Mouse (Mus musculus) neural tube, embryonic 15.5 days (tissue): ENCODE measurements around the gene S100a4. TPM values are rescaled to one million over a fixed set of nuclear protein-coding genes. Genes with fewer than 3 reads are reported as not detected.

Experiments used
- ATAC-seq: fragments of 200-750 bp; cut with Nextera tagmentation; 2 replicates; pipeline ENCODE4 v1.8.0; 2017; ENCODE audit warnings: mild to moderate bottlenecking, moderate TSS enrichment, moderate library complexity; ENCODE audit not compliant: low FRiP score
- H3K27ac ChIP-seq: fragments of 300-500 bp; sonication (generic); replicated peaks from 2 replicates; pipeline ENCODE4 v1.5.1; 2015; ENCODE audit warnings: mild to moderate bottlenecking, inconsistent platforms
- H3K27me3 ChIP-seq: fragments of 300-500 bp; sonication (generic); replicated peaks from 2 replicates; pipeline ENCODE4 v1.6.1; 2015; ENCODE audit warnings: inconsistent platforms
- H3K36me3 ChIP-seq: fragments of 300-500 bp; sonication (generic); 2 replicates; pipeline ENCODE4 v1.6.1; 2015; ENCODE audit warnings: inconsistent platforms
- H3K4me1 ChIP-seq: fragments of 300-500 bp; sonication (generic); 2 replicates; pipeline ENCODE4 v1.6.1; 2015; ENCODE audit warnings: inconsistent platforms
- H3K4me2 ChIP-seq: fragments of 300-500 bp; sonication (generic); 2 replicates; pipeline ENCODE4 v1.6.1; 2015; ENCODE audit warnings: inconsistent platforms, mild to moderate bottlenecking, moderate library complexity
- H3K4me3 ChIP-seq: fragments of 300-500 bp; sonication (generic); replicated peaks from 2 replicates; pipeline ENCODE4 v1.5.1; 2015; ENCODE audit warnings: mild to moderate bottlenecking, inconsistent platforms
- H3K9ac ChIP-seq: fragments of 300-500 bp; sonication (generic); replicated peaks from 2 replicates; pipeline ENCODE4 v1.6.1; 2015; ENCODE audit warnings: mild to moderate bottlenecking, inconsistent platforms
- H3K9me3 ChIP-seq: fragments of 300-500 bp; sonication (generic); replicated peaks from 2 replicates; pipeline ENCODE4 v1.6.1; 2016; ENCODE audit warnings: inconsistent platforms
- WGBS: fragments of 180-500 bp; shearing (Covaris S2); methylation state at CpG from one replicate; pipeline ENCODE4 v1.1.7; 2015; ENCODE audit warnings: mixed read lengths; 5-methylcytosine and 5-hydroxymethylcytosine counted together
- polyA plus RNA-seq: library from polyadenylated mRNA; unstranded; fragments of >200 nt; fragmentation: Nextera tagmentation; extraction: Ambion mirVana; gene quantifications from 2 replicates; pipeline ENCODE4 v1.2.1, GENCODE M21; 2015

S100a4 gene
- 1.2 and 10.7 TPM in 2 replicates for polyA plus RNA-seq

- no peak for ATAC-seq
- H3K27me3 ChIP-seq, result no peaks in the 10 kb centered on the region
- H3K4me3 ChIP-seq, result no peak within 1 kb of the TSS
- H3K36me3 ChIP-seq, result no peaks in the 10 kb centered on the region
- H3K9me3 ChIP-seq, result no peaks in the 10 kb centered on the region
- H3K27ac ChIP-seq, result no peak within 1 kb of the TSS
- peaks cover 5% of the 10 kb centered on the region; the same call in 1 of the 2 replicates for H3K4me1 ChIP-seq
- H3K9ac ChIP-seq, result no peak within 1 kb of the TSS
- no peak within 1 kb of the TSS for H3K4me2 ChIP-seq
- 70% methylated on average over 3 of the region's 3 CpGs for WGBS
These were observed at the start of gene S100a4 for GRCm38 (mm10) chr3:90603623-90604022. S100a4 (plus strand) TSS chr3:90603771.

- Histone ChIP-seq H3K4me3 (no peak overlapping the region), H3K9ac (no peak overlapping the region), H3K27me3 (no peaks in the 10 kb centered on the region), H3K36me3 (no peaks in the 10 kb centered on the region), H3K27ac (0 out of 2 replicates have a peak overlapping the region, but pooled peaks have one; percentile 28), H3K9me3 (no peaks in the 10 kb centered on the region), H3K4me2 (no peak overlapping the region), H3K4me1 (no peaks in the 10 kb centered on the region)
- 34% methylated on average over 5 of the region's 5 CpGs for WGBS
- peak; percentile 86 for ATAC-seq
These were observed 47.6 kb upstream of the S100a4 start for GRCm38 (mm10) chr3:90555954-90556353.

GRCm38 (mm10) chr3:90560008-90560628, 43.5 kb upstream of the S100a4 start, which contains the start of gene S100a3:
S100a3 (plus strand) TSS chr3:90560578.
- Histone ChIP-seq H3K9ac (no peak within 1 kb of the TSS), H3K4me2 (no peak within 1 kb of the TSS), H3K4me3 (no peak within 1 kb of the TSS), H3K27me3 (no peaks in the 10 kb centered on the region), H3K36me3 (no peaks in the 10 kb centered on the region), H3K4me1 (no peaks in the 10 kb centered on the region), H3K9me3 (no peaks in the 10 kb centered on the region), H3K27ac (no peak within 1 kb of the TSS)
- 76% methylated on average over 6 of the region's 6 CpGs for WGBS
- ATAC-seq, result no peak

- ATAC-seq, result no peak
- H3K4me1 ChIP-seq, result no peaks in the 10 kb centered on the region
- H3K9me3 ChIP-seq, result no peaks in the 10 kb centered on the region
These were observed 28.9 kb upstream of the S100a4 start for GRCm38 (mm10) chr3:90574691-90575090.

GRCm38 (mm10) chr3:90575320-90575719, 28.3 kb upstream of the S100a4 start:
- Histone ChIP-seq H3K27ac (no peak overlapping the region), H3K4me1 (no peaks in the 10 kb centered on the region), H3K9me3 (no peaks in the 10 kb centered on the region), H3K9ac (no peak overlapping the region), H3K27me3 (no peaks in the 10 kb centered on the region), H3K36me3 (no peaks in the 10 kb centered on the region), H3K4me3 (no peak overlapping the region), H3K4me2 (no peak overlapping the region)
- WGBS, result 90% methylated on average over 3 of the region's 3 CpGs
- no peak for ATAC-seq

More at GRCm38 (mm10) chr3:90574691-90575090, 28.9 kb upstream of the S100a4 start:
- 86% methylated on average over 5 of the region's 5 CpGs for WGBS
- H3K27ac ChIP-seq, result no peak overlapping the region
- H3K9ac ChIP-seq, result no peak overlapping the region
- no peaks in the 10 kb centered on the region for H3K27me3 ChIP-seq
- H3K4me3 ChIP-seq, result no peak overlapping the region
- no peaks in the 10 kb centered on the region for H3K36me3 ChIP-seq
- no peak overlapping the region for H3K4me2 ChIP-seq

- no peak overlapping the region for H3K4me2 ChIP-seq
- ATAC-seq, result no peak
- no peak overlapping the region for H3K27ac ChIP-seq
- H3K4me3 ChIP-seq, result no peak overlapping the region
- H3K9ac ChIP-seq, result no peak overlapping the region
- H3K36me3 ChIP-seq, result no peaks in the 10 kb centered on the region
- 69% methylated on average over 10 of the region's 10 CpGs for WGBS
- H3K9me3 ChIP-seq, result no peaks in the 10 kb centered on the region
- no peaks in the 10 kb centered on the region for H3K27me3 ChIP-seq
- H3K4me1 ChIP-seq, result no peaks in the 10 kb centered on the region
These were observed 27.1 kb upstream of the S100a4 start for GRCm38 (mm10) chr3:90576351-90577001.

GRCm38 (mm10) chr3:90579433-90579832, 24.1 kb upstream of the S100a4 start:
- no peaks in the 10 kb centered on the region for H3K36me3 ChIP-seq
- no peak overlapping the region for H3K9ac ChIP-seq
- no peak overlapping the region for H3K4me3 ChIP-seq
- H3K4me1 ChIP-seq, result no peaks in the 10 kb centered on the region
- ATAC-seq, result no peak
- no peaks in the 10 kb centered on the region for H3K9me3 ChIP-seq
- no peak overlapping the region for H3K27ac ChIP-seq
- H3K27me3 ChIP-seq, result no peaks in the 10 kb centered on the region
- WGBS, result 81% methylated on average over 7 of the region's 7 CpGs
- H3K4me2 ChIP-seq, result no peak overlapping the region

- no peaks in the 10 kb centered on the region for H3K36me3 ChIP-seq
- H3K27me3 ChIP-seq, result no peaks in the 10 kb centered on the region
- H3K4me2 ChIP-seq, result no peak overlapping the region
- no peak for ATAC-seq
- no peaks in the 10 kb centered on the region for H3K9me3 ChIP-seq
- no peak overlapping the region for H3K4me3 ChIP-seq
- no peak overlapping the region for H3K9ac ChIP-seq
- 94% methylated on average over 5 of the region's 5 CpGs for WGBS
- H3K4me1 ChIP-seq, result no peaks in the 10 kb centered on the region
- H3K27ac ChIP-seq, result no peak overlapping the region
These were observed 22.4 kb upstream of the S100a4 start for GRCm38 (mm10) chr3:90581141-90581540.

GRCm38 (mm10) chr3:90582156-90582555, 21.4 kb upstream of the S100a4 start:
- H3K4me1 ChIP-seq, result no peaks in the 10 kb centered on the region
- 97% methylated on average over 1 of the region's 1 CpGs for WGBS
- ATAC-seq, result no peak

GRCm38 (mm10) chr3:90582556-90582955, 21.0 kb upstream of the S100a4 start:
- Histone ChIP-seq H3K36me3 (no peaks in the 10 kb centered on the region), H3K4me2 (no peak overlapping the region), H3K27ac (no peak overlapping the region), H3K4me1 (no peaks in the 10 kb centered on the region), H3K9ac (no peak overlapping the region), H3K4me3 (no peak overlapping the region), H3K9me3 (no peaks in the 10 kb centered on the region), H3K27me3 (no peaks in the 10 kb centered on the region)
- WGBS, result 86% methylated on average over 4 of the region's 4 CpGs
- no peak for ATAC-seq

More at GRCm38 (mm10) chr3:90582156-90582555, 21.4 kb upstream of the S100a4 start:
- Histone ChIP-seq H3K27ac (no peak overlapping the region), H3K9me3 (no peaks in the 10 kb centered on the region), H3K9ac (no peak overlapping the region), H3K4me3 (no peak overlapping the region), H3K36me3 (no peaks in the 10 kb centered on the region), H3K4me2 (no peak overlapping the region), H3K27me3 (no peaks in the 10 kb centered on the region)

- Histone ChIP-seq H3K4me1 (no peaks in the 10 kb centered on the region), H3K9me3 (no peaks in the 10 kb centered on the region), H3K27me3 (no peaks in the 10 kb centered on the region), H3K36me3 (no peaks in the 10 kb centered on the region), H3K9ac (no peak overlapping the region), H3K27ac (no peak overlapping the region), H3K4me2 (no peak overlapping the region), H3K4me3 (no peak overlapping the region)
- no peak for ATAC-seq
- WGBS, result 52% methylated on average over 3 of the region's 3 CpGs
These were observed 19.7 kb upstream of the S100a4 start for GRCm38 (mm10) chr3:90583893-90584292.

GRCm38 (mm10) chr3:90585595-90585994, 18.0 kb upstream of the S100a4 start:
- H3K9me3 ChIP-seq, result no peaks in the 10 kb centered on the region
- H3K36me3 ChIP-seq, result no peaks in the 10 kb centered on the region
- no peaks in the 10 kb centered on the region for H3K27me3 ChIP-seq
- H3K4me1 ChIP-seq, result no peaks in the 10 kb centered on the region
- no peak overlapping the region for H3K9ac ChIP-seq
- 39% methylated on average over 5 of the region's 5 CpGs for WGBS
- peak; percentile 17; the same call in 1 of the 2 replicates for ATAC-seq
- H3K4me2 ChIP-seq, result no peak overlapping the region
- no peak overlapping the region for H3K4me3 ChIP-seq
- no peak overlapping the region for H3K27ac ChIP-seq
